ENCODE assay signal across 27 mouse cellular contexts in the genomic region with DNA sequence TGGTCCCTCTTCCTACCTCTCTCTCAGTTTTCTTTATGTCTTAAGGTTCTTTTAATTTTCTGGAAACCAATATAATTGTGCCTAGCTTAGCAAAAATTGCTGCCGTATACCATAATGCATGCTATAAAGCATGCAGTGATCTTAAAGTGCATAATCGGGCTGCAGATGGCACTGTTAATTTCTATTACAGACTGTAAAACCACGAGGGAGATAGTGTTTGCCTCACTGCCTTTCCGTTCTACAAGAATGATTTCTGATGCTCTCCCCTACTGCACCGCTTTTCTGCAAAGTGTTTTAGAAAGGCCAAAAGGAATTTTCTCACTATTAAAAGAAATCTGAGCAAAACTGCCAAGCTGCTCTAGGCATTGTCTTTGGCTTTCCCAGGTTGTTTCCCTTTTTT.
A peak's percentile ranks its signal among the peaks of the same experiment; 100 is the strongest.
DNase-seq lines count a peak whose midpoint lies in the region; ATAC-seq and TF ChIP-seq lines count a peak whose summit lies in the region.
"Had no signal": no experiment of that assay in that cellular context is flagged by ENCODE, and none has a peak within 500 bp of the region (broad histone marks: within the 10 kb centered on the region; RNA-seq: fewer than 3 reads in every experiment).

No protein-coding gene starts in this region.

- no peak for TF ChIP-seq CTCF in brain, embryonic 14.5 days (IDR thresholded peaks at IDR 0.05; ENCODE audit: borderline replicate concordance, extremely low read depth, insufficient read depth, insufficient read length)

- H3K4me2 ChIP-seq in hindbrain, embryonic 13.5 days, result no peak overlapping the region
- H3K4me2 ChIP-seq in midbrain, embryonic 16.5 days (ENCODE audit: low read length), result no peak overlapping the region
- H3K4me2 ChIP-seq in neural tube, embryonic 14.5 days (ENCODE audit: low read depth, low read length), result no peak overlapping the region
- H3K4me2 ChIP-seq: heart, embryonic 12.5 days; neural tube, embryonic 12.5 days had no signal

- no peaks in the 10 kb centered on the region for H3K36me3 ChIP-seq in hindbrain, embryonic 13.5 days
- H3K36me3 ChIP-seq in hindbrain, embryonic 10.5 days, result no peaks in the 10 kb centered on the region
- no peaks in the 10 kb centered on the region for H3K36me3 ChIP-seq in midbrain, embryonic 16.5 days (ENCODE audit: control insufficient read depth, insufficient read depth, low read length)
- no peaks in the 10 kb centered on the region for H3K36me3 ChIP-seq in midbrain, embryonic 10.5 days
- no peaks in the 10 kb centered on the region for H3K36me3 ChIP-seq in neural tube, embryonic 14.5 days (ENCODE audit: control insufficient read depth, insufficient read depth, low read length)
- H3K36me3 ChIP-seq: heart, embryonic 12.5 days; neural tube, embryonic 12.5 days had no signal

- no peak overlapping the region for H3K9ac ChIP-seq in hindbrain, embryonic 13.5 days
- no peak overlapping the region for H3K9ac ChIP-seq in midbrain, embryonic 16.5 days (ENCODE audit: low read depth, low read length)
- no peak overlapping the region for H3K9ac ChIP-seq in neural tube, embryonic 14.5 days (replicated peaks; ENCODE audit: low read depth, low read length)
- H3K9ac ChIP-seq: heart, embryonic 12.5 days; liver, embryonic 14.5 days; neural tube, embryonic 12.5 days had no signal

- 55% methylated on average over 5 of the region's 5 CpGs for WGBS in hindbrain, embryonic 13.5 days
- 78% methylated on average over 5 of the region's 5 CpGs for WGBS in hindbrain, embryonic 10.5 days
- WGBS in midbrain, embryonic 16.5 days, result 61% methylated on average over 5 of the region's 5 CpGs
- 87% methylated on average over 5 of the region's 5 CpGs for WGBS in midbrain, embryonic 10.5 days
- 41% methylated on average over 5 of the region's 5 CpGs for WGBS in neural tube, embryonic 14.5 days

- DNase-seq in hindbrain, embryonic 10.5 days (ENCODE audit: low spot score), result no peak
- no peak for DNase-seq in midbrain, embryonic 10.5 days (ENCODE audit: low spot score)
- DNase-seq in brain, embryonic 14.5 days (ENCODE audit: low read depth), result peak; percentile 43
- DNase-seq in left cerebral cortex, postnatal 25 days (ENCODE audit: low spot score in 2 of 2), result no peak
- DNase-seq: adrenal gland, postnatal 25 days; cerebellum, adult 8-10 months; cerebellum, postnatal 36 days; heart, adult 2 months; heart, postnatal 4 days; kidney, adult 2 months; kidney, postnatal 36 days; liver; lung, adult 2 months; lung, postnatal 10 days; right cerebral cortex, adult 18-20 months; right cerebral cortex, postnatal 4 days; thymus, adult 2 months; thymus, postnatal 36 days had no signal

- no peak for TF ChIP-seq POLR2A in brain, embryonic 14.5 days (IDR thresholded peaks at IDR 0.05; ENCODE audit: borderline replicate concordance, extremely low read depth, insufficient read depth, insufficient read length, poor library complexity, severe bottlenecking)

- H3K27me3 ChIP-seq in hindbrain, embryonic 13.5 days, result no peaks in the 10 kb centered on the region
- H3K27me3 ChIP-seq in hindbrain, embryonic 10.5 days (ENCODE audit: insufficient read depth, poor library complexity, severe bottlenecking), result no peaks in the 10 kb centered on the region
- no peaks in the 10 kb centered on the region for H3K27me3 ChIP-seq in midbrain, embryonic 16.5 days (ENCODE audit: control insufficient read depth, insufficient read depth, low read depth, low read length)
- H3K27me3 ChIP-seq in midbrain, embryonic 10.5 days (ENCODE audit: low read depth, poor library complexity, severe bottlenecking), result no peaks in the 10 kb centered on the region
- no peaks in the 10 kb centered on the region for H3K27me3 ChIP-seq in neural tube, embryonic 14.5 days (ENCODE audit: control insufficient read depth, insufficient read depth, low read length)
- H3K27me3 ChIP-seq: heart, embryonic 12.5 days; neural tube, embryonic 12.5 days had no signal

- no peak overlapping the region for H3K27ac ChIP-seq in hindbrain, embryonic 13.5 days
- H3K27ac ChIP-seq in hindbrain, embryonic 10.5 days, result no peak overlapping the region
- H3K27ac ChIP-seq in midbrain, embryonic 16.5 days (ENCODE audit: low read length), result no peak overlapping the region
- no peak overlapping the region for H3K27ac ChIP-seq in midbrain, embryonic 10.5 days (replicated peaks)
- no peak overlapping the region for H3K27ac ChIP-seq in neural tube, embryonic 14.5 days (ENCODE audit: low read depth, low read length)
- H3K27ac ChIP-seq: heart, adult 2 months; liver, embryonic 14.5 days; macrophage; neural tube, embryonic 12.5 days had no signal

- peak; percentile 68; the same call in 1 of the 2 replicates for ATAC-seq in hindbrain, embryonic 13.5 days (ENCODE audit: low FRiP score)
- ATAC-seq in midbrain, embryonic 16.5 days, result 0 out of 2 replicates have a peak, but pooled peaks have one; percentile 60
- peak; percentile 86 for ATAC-seq in neural tube, embryonic 14.5 days (ENCODE audit: low read depth)
- ATAC-seq: CD4-positive, CD25-positive, alpha-beta regulatory T cell, adult 4 months; forebrain, embryonic 16.5 days had no signal

- no peaks in the 10 kb centered on the region for H3K4me1 ChIP-seq in hindbrain, embryonic 13.5 days (replicated peaks)
- no peaks in the 10 kb centered on the region for H3K4me1 ChIP-seq in hindbrain, embryonic 10.5 days (replicated peaks)
- no peaks in the 10 kb centered on the region for H3K4me1 ChIP-seq in midbrain, embryonic 16.5 days (ENCODE audit: control insufficient read depth, insufficient read depth, low read length)
- no peaks in the 10 kb centered on the region for H3K4me1 ChIP-seq in midbrain, embryonic 10.5 days
- no peaks in the 10 kb centered on the region for H3K4me1 ChIP-seq in neural tube, embryonic 14.5 days (ENCODE audit: control insufficient read depth, insufficient read depth, low read length)
- H3K4me1 ChIP-seq: heart, embryonic 12.5 days; neural tube, embryonic 12.5 days had no signal

- intact Hi-C loops in left cerebral cortex, postnatal 25 days (cut with DNase I), result no loop called here

- H3K9me3 ChIP-seq in hindbrain, embryonic 13.5 days, result no peaks in the 10 kb centered on the region
- no peaks in the 10 kb centered on the region for H3K9me3 ChIP-seq in hindbrain, embryonic 10.5 days
- H3K9me3 ChIP-seq in midbrain, embryonic 16.5 days (replicated peaks; ENCODE audit: control insufficient read depth, low read length, poor library complexity, severe bottlenecking), result no peaks in the 10 kb centered on the region
- H3K9me3 ChIP-seq in midbrain, embryonic 10.5 days (replicated peaks), result no peaks in the 10 kb centered on the region
- no peaks in the 10 kb centered on the region for H3K9me3 ChIP-seq in neural tube, embryonic 14.5 days (ENCODE audit: control insufficient read depth, low read length)
- H3K9me3 ChIP-seq: heart, embryonic 12.5 days; neural tube, embryonic 12.5 days had no signal

- no peak overlapping the region for H3K4me3 ChIP-seq in hindbrain, embryonic 13.5 days
- no peak overlapping the region for H3K4me3 ChIP-seq in hindbrain, embryonic 10.5 days
- no peak overlapping the region for H3K4me3 ChIP-seq in midbrain, embryonic 16.5 days (ENCODE audit: low read depth, low read length)
- H3K4me3 ChIP-seq in midbrain, embryonic 10.5 days, result no peak overlapping the region
- H3K4me3 ChIP-seq in neural tube, embryonic 14.5 days (ENCODE audit: low read depth, low read length), result no peak overlapping the region
- H3K4me3 ChIP-seq: heart, adult 2 months; heart, embryonic 12.5 days; neural tube, embryonic 12.5 days had no signal
